Mouse (Mus musculus): Measurements from ENCODE around the gene Tmem263. TPM values are rescaled to one million over a fixed set of nuclear protein-coding genes. Genes with fewer than 3 reads are reported as not detected.
A peak's percentile ranks its signal among the peaks of the same experiment; 100 is the strongest.

Gene Tmem263
- polyA plus RNA-seq, 1 experiment from 2014 or later, result 67.6 TPM

DNA sequence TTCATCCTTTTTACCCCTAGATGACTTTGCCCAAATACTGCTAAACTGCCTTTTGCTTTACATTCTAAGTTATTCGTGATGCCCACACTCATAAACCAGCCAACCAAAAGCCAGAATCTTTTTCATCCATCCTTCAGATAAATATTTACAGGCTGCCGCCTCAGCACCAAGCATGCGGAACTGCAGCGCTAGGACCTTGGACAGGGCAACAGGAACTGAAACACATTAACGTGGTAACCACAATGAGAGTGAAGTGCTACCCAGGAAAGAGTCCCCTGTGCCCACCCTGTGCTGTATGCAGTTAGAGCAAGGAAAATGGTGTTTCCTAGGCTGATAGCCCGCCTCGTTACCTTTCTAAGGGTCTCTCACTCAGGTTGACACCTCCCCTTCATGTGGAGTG lies 26.0 kb downstream of the Tmem263 start:
- WGBS, result 25% methylated on average over 7 of the region's 7 CpGs
- H3K4me3 ChIP-seq (ENCODE audit: low read depth, low read length), result peak overlapping the region; percentile 38; the same call in 1 of the 2 replicates
- H3K36me3 ChIP-seq (ENCODE audit: control insufficient read depth, insufficient read depth, low read length), result no peaks in the 10 kb centered on the region
- H3K27ac ChIP-seq (ENCODE audit: low read depth, low read length), result no peak overlapping the region
- H3K4me2 ChIP-seq (replicated peaks; ENCODE audit: low read depth, low read length), result peak overlapping the region; percentile 44
- 0 out of 2 replicates have a peak, but pooled peaks have one; percentile 10 for ATAC-seq (ENCODE audit: low FRiP score)
- peak; percentile 34 for DNase-seq (ENCODE audit: low spot score)
- H3K27me3 ChIP-seq (ENCODE audit: control insufficient read depth, insufficient read depth, low read length), result no peaks in the 10 kb centered on the region
- peak overlapping the region; percentile 15; the same call in 1 of the 2 replicates for H3K9ac ChIP-seq (ENCODE audit: low read depth, low read length)
- no peaks in the 10 kb centered on the region for H3K4me1 ChIP-seq (replicated peaks; ENCODE audit: control insufficient read depth, insufficient read depth, low read length)
- no peaks in the 10 kb centered on the region for H3K9me3 ChIP-seq (ENCODE audit: control insufficient read depth, low read length)

DNA sequence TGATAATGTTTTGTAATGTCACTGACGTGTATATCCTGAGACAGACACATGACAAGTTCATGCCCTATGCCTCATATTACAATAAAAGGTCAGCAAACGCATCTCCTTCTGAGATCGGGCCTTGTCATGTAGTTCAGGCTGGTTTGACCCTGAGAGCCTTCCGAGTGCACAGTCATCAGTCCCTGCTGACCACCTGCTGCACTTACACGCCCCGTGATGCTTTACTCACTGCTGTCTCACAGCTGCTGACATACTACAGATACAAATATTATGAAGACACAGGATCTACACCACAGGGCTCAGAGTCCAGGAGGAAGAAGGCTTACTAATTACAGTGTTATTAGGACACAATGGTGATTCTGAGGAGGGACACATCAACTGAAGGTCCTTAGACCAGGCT lies 34.1 kb downstream of the Tmem263 start:
- no peaks in the 10 kb centered on the region for H3K27me3 ChIP-seq (ENCODE audit: control insufficient read depth, insufficient read depth, low read length)
- H3K27ac ChIP-seq (ENCODE audit: low read depth, low read length), result no peak overlapping the region
- no peak for DNase-seq (ENCODE audit: low spot score)
- H3K9ac ChIP-seq (ENCODE audit: low read depth, low read length), result no peak overlapping the region
- no peak overlapping the region for H3K4me3 ChIP-seq (ENCODE audit: low read depth, low read length)
- no peak overlapping the region for H3K4me2 ChIP-seq (replicated peaks; ENCODE audit: low read depth, low read length)
- no peaks in the 10 kb centered on the region for H3K4me1 ChIP-seq (replicated peaks; ENCODE audit: control insufficient read depth, insufficient read depth, low read length)
- H3K9me3 ChIP-seq (ENCODE audit: control insufficient read depth, low read length), result no peaks in the 10 kb centered on the region
- WGBS, result 80% methylated on average over 6 of the region's 6 CpGs
- ATAC-seq (ENCODE audit: low FRiP score), result no peak
- H3K36me3 ChIP-seq (ENCODE audit: control insufficient read depth, insufficient read depth, low read length), result no peaks in the 10 kb centered on the region

DNA sequence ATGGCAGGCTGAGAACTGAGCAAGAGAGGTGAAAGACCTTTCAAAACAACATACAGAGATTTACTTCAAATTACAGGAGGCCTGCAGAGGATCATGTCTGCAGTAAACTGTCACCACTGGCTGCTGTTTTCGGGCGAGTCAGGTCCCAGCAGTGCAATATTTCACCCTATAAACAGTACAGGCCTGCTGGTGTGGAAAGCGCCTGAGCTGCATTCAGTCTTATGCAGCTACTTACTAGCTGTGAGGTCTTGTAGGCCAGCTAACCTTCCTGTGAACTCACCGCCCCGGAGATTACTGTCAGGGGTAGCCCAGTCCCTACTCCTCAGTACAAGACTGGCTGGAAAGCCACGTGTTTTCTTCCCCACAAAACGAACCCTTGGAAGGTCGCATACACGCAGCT lies 39.0 kb downstream of the Tmem263 start:
- Histone ChIP-seq H3K36me3 (ENCODE audit: control insufficient read depth, insufficient read depth, low read length) (no peaks in the 10 kb centered on the region), H3K27me3 (ENCODE audit: control insufficient read depth, insufficient read depth, low read length) (no peaks in the 10 kb centered on the region), H3K27ac (ENCODE audit: low read depth, low read length) (no peak overlapping the region), H3K4me3 (ENCODE audit: low read depth, low read length) (no peak overlapping the region), H3K9ac (ENCODE audit: low read depth, low read length) (no peak overlapping the region), H3K9me3 (ENCODE audit: control insufficient read depth, low read length) (no peaks in the 10 kb centered on the region), H3K4me1 (replicated peaks; ENCODE audit: control insufficient read depth, insufficient read depth, low read length) (no peaks in the 10 kb centered on the region), H3K4me2 (replicated peaks; ENCODE audit: low read depth, low read length) (no peak overlapping the region)
- DNase-seq (ENCODE audit: low spot score), result no peak
- 89% methylated on average over 9 of the region's 9 CpGs for WGBS
- no peak for ATAC-seq (ENCODE audit: low FRiP score)

DNA sequence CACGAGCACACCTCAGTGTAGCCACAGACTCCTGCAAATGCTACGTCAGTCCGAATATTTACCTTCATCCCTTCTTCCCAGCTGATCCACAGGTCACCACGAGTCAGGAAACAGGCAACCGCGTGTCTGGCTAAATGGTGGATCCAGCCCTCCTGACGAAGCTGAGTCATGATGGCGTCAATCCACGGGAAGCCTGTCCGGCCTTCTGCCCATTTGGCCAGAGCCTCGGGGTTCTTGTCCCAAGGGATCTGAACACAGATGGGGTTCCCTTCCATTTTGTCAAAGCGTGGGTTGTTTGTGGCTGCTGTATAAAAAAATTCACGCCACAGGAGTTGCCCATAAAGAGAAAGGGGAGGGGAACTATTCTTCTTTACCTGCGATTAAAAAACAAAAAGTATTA lies 43.9 kb downstream of the Tmem263 start:
- Histone ChIP-seq H3K36me3 (ENCODE audit: control insufficient read depth, insufficient read depth, low read length) (no peaks in the 10 kb centered on the region; the same call in 1 of the 2 replicates), H3K4me1 (replicated peaks; ENCODE audit: control insufficient read depth, insufficient read depth, low read length) (no peaks in the 10 kb centered on the region), H3K27ac (ENCODE audit: low read depth, low read length) (no peak overlapping the region), H3K27me3 (ENCODE audit: control insufficient read depth, insufficient read depth, low read length) (no peaks in the 10 kb centered on the region), H3K9ac (ENCODE audit: low read depth, low read length) (no peak overlapping the region), H3K4me2 (replicated peaks; ENCODE audit: low read depth, low read length) (no peak overlapping the region), H3K9me3 (ENCODE audit: control insufficient read depth, low read length) (no peaks in the 10 kb centered on the region), H3K4me3 (ENCODE audit: low read depth, low read length) (no peak overlapping the region)
- DNase-seq (ENCODE audit: low spot score), result no peak
- no peak for ATAC-seq (ENCODE audit: low FRiP score)
- WGBS, result 85% methylated on average over 14 of the region's 14 CpGs

DNA sequence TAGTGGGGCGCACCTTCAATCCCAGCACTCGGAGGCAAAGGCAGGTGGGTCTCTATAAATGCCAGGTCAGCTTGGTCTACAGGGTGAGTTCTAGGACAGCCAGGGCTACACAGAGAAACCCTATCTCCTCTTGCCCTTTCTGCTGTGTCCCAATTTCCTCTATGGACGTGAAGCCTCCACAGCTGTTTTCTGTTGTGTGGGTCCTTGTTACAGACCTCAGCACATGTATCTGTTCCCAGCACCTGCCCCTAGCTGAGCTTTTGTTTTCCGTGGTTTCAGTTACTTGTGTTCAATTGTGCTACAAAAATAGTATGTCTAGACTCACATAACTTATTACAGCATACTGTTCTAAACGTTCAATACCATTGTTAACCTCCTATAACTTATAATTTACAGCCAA lies 46.8 kb downstream of the Tmem263 start:
- H3K27me3 ChIP-seq (ENCODE audit: control insufficient read depth, insufficient read depth, low read length), result no peaks in the 10 kb centered on the region
- H3K9ac ChIP-seq (ENCODE audit: low read depth, low read length), result no peak overlapping the region
- H3K36me3 ChIP-seq (ENCODE audit: control insufficient read depth, insufficient read depth, low read length), result no peaks in the 10 kb centered on the region; the same call in 1 of the 2 replicates
- H3K4me1 ChIP-seq (replicated peaks; ENCODE audit: control insufficient read depth, insufficient read depth, low read length), result no peaks in the 10 kb centered on the region
- no peak for ATAC-seq (ENCODE audit: low FRiP score)
- WGBS, result 88% methylated on average over 5 of the region's 5 CpGs
- no peak overlapping the region for H3K4me3 ChIP-seq (ENCODE audit: low read depth, low read length)
- no peak overlapping the region for H3K27ac ChIP-seq (ENCODE audit: low read depth, low read length)
- DNase-seq (ENCODE audit: low spot score), result no peak
- H3K9me3 ChIP-seq (ENCODE audit: control insufficient read depth, low read length), result no peaks in the 10 kb centered on the region
- H3K4me2 ChIP-seq (replicated peaks; ENCODE audit: low read depth, low read length), result no peak overlapping the region

DNA sequence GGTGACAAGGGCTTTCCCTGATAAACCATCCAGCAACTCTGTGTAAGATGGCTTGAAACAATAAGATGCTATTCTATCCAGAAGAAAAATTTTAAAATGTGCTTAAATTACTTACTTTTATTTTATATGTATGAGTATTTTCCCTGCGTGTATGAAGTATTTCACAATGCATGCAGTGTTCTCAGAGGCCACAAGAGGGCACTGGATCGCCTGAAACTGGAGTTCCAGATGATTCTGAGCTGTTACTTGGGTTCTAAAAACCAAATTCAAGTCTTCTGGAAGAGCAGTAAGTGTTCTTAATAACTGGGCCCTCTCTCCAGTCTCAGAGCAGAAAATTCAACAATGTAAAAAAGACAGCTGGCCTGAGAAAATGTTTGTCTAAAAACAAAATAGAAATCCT lies 51.8 kb downstream of the Tmem263 start:
- H3K4me3 ChIP-seq (ENCODE audit: low read depth, low read length), result no peak overlapping the region
- no peak overlapping the region for H3K27ac ChIP-seq (ENCODE audit: low read depth, low read length)
- H3K9ac ChIP-seq (ENCODE audit: low read depth, low read length), result no peak overlapping the region
- no peaks in the 10 kb centered on the region for H3K4me1 ChIP-seq (replicated peaks; ENCODE audit: control insufficient read depth, insufficient read depth, low read length)
- no peaks in the 10 kb centered on the region for H3K36me3 ChIP-seq (ENCODE audit: control insufficient read depth, insufficient read depth, low read length)
- DNase-seq (ENCODE audit: low spot score) (peak; percentile 74), ATAC-seq (ENCODE audit: low FRiP score) (no peak)
- WGBS, result 15% methylated on average over 2 of the region's 2 CpGs
- H3K4me2 ChIP-seq (replicated peaks; ENCODE audit: low read depth, low read length), result no peak overlapping the region
- no peaks in the 10 kb centered on the region for H3K9me3 ChIP-seq (ENCODE audit: control insufficient read depth, low read length)
- H3K27me3 ChIP-seq (ENCODE audit: control insufficient read depth, insufficient read depth, low read length), result no peaks in the 10 kb centered on the region

DNA sequence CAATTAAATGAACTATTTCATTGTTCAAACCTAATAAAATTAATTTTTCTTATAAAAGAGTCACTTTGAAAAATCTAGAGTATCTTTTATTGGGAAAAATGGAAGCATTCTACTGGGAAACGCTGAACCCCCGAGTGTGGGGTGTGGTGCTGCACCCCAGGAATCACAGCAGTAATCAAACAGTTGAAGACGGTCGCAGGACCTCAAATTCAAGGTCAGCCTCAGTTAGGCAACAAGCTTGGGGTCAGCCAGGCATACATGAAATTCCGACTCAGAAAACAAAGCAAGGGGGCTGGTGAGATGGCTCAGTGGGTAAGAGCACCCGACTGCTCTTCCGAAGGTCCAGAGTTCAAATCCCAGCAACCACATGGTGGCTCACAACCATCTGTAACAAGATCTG lies 55.0 kb downstream of the Tmem263 start:
- Histone ChIP-seq H3K27ac (ENCODE audit: low read depth, low read length) (no peak overlapping the region), H3K4me3 (ENCODE audit: low read depth, low read length) (no peak overlapping the region), H3K4me1 (replicated peaks; ENCODE audit: control insufficient read depth, insufficient read depth, low read length) (no peaks in the 10 kb centered on the region), H3K36me3 (ENCODE audit: control insufficient read depth, insufficient read depth, low read length) (no peaks in the 10 kb centered on the region), H3K4me2 (replicated peaks; ENCODE audit: low read depth, low read length) (no peak overlapping the region), H3K9me3 (ENCODE audit: control insufficient read depth, low read length) (no peaks in the 10 kb centered on the region), H3K27me3 (ENCODE audit: control insufficient read depth, insufficient read depth, low read length) (no peaks in the 10 kb centered on the region), H3K9ac (ENCODE audit: low read depth, low read length) (no peak overlapping the region)
- 88% methylated on average over 7 of the region's 7 CpGs for WGBS
- DNase-seq (ENCODE audit: low spot score) (no peak), ATAC-seq (ENCODE audit: low FRiP score) (no peak)

DNA sequence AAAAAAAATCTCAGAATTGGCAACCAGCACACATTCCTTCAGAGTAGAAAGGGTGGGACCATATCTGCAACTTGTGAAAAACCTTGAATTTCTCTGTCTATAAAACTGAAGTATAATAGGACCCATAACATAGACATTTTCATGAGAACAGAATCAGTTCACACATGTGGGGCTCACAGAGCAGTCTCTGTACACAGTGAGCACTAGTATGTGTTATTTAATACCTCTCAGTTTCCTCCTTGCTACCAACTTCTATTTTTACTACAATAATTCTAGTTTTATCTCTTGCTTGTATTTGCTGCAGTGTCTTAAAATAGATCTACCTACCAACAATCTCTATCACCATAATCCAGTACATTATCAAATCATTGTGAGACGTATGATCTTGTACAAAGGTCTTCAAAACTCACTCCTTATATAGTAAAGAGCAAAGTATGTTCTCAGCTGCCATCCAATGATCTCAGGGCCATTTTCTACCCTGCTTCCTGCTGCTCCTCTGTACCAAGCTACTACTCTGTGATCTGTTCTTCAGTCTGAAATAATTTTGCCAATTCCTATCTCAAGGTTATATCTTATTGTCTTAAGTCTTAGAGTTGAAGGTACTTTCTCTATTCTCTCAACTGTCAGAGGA lies 57.7 kb downstream of the Tmem263 start:
- WGBS, result 91% methylated on average over 1 of the region's 1 CpGs
- DNase-seq (ENCODE audit: low spot score) (no peak), ATAC-seq (ENCODE audit: low FRiP score) (no peak)

DNA sequence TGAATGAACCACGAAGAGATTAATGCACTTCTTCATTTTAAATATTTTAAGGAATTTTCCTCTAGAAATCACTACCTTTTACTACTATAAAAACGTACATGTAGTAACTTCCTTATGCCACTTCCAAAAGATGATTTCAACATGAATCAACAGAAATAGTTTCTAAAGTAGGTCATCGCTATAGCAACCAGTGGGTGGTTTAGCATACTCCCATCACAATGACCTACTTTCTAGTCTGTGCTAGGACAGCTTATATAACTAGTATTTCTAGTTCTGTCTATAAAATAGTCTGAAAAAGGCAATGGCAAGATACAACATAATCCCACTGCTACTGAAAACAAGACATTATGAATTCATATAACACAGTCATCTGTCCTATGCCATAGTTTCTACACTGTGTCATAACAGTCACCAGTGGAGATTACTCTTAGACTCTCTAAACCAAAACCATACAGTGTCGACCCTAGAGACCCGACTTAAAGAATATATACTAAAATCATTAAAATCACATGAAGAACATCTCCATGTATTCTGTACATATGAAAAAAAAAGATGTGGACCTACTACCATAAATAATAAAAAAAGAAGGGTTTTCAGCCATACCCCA lies 59.4 kb downstream of the Tmem263 start:
- Histone ChIP-seq H3K27me3 (ENCODE audit: control insufficient read depth, insufficient read depth, low read length) (no peaks in the 10 kb centered on the region), H3K9me3 (ENCODE audit: control insufficient read depth, low read length) (no peaks in the 10 kb centered on the region), H3K4me1 (replicated peaks; ENCODE audit: control insufficient read depth, insufficient read depth, low read length) (no peaks in the 10 kb centered on the region), H3K4me3 (ENCODE audit: low read depth, low read length) (no peak overlapping the region), H3K4me2 (replicated peaks; ENCODE audit: low read depth, low read length) (no peak overlapping the region), H3K9ac (ENCODE audit: low read depth, low read length) (no peak overlapping the region), H3K27ac (ENCODE audit: low read depth, low read length) (no peak overlapping the region), H3K36me3 (ENCODE audit: control insufficient read depth, insufficient read depth, low read length) (no peaks in the 10 kb centered on the region)
- no peak for DNase-seq (ENCODE audit: low spot score)
- 78% methylated on average over 5 of the region's 5 CpGs for WGBS
- ATAC-seq (ENCODE audit: low FRiP score), result no peak

More for the DNA sequence above, 57.7 kb downstream of the Tmem263 start:
- Histone ChIP-seq H3K9me3 (ENCODE audit: control insufficient read depth, low read length) (no peaks in the 10 kb centered on the region), H3K4me3 (ENCODE audit: low read depth, low read length) (no peak overlapping the region), H3K4me2 (replicated peaks; ENCODE audit: low read depth, low read length) (no peak overlapping the region), H3K27me3 (ENCODE audit: control insufficient read depth, insufficient read depth, low read length) (no peaks in the 10 kb centered on the region), H3K9ac (ENCODE audit: low read depth, low read length) (no peak overlapping the region), H3K4me1 (replicated peaks; ENCODE audit: control insufficient read depth, insufficient read depth, low read length) (no peaks in the 10 kb centered on the region), H3K27ac (ENCODE audit: low read depth, low read length) (no peak overlapping the region), H3K36me3 (ENCODE audit: control insufficient read depth, insufficient read depth, low read length) (no peaks in the 10 kb centered on the region)
